Mouse (Mus musculus) embryo, embryonic 11.5 days (tissue): ENCODE measurements at regions not wholly inside any gene's neighbourhood (a gene's known extent, or its start where the extent isn't known, plus 50 kb on each side); places are given as distances from the start of the nearest gene placed in this dataset.

Experiments
- DNase-seq: peaks from one replicate; pipeline ENCODE4 v3.0.0-alpha.2; 2012; ENCODE audit warnings: low read depth, low spot score

- DNase-seq: peak; percentile 13
These were observed 54.1 kb upstream of the Btc start for GRCm38 (mm10) chr5:91456924-91457323.

- DNase-seq: peak; percentile 34
These were observed 52.4 kb upstream of the Parm1 start for GRCm38 (mm10) chr5:91464876-91465508.
